Mouse (Mus musculus): ENCODE measurements at regions not wholly inside any gene's neighbourhood (a gene's known extent, or its start where the extent isn't known, plus 50 kb on each side); places are given as distances from the start of the nearest gene placed in this dataset.
A peak's percentile ranks its signal among the peaks of the same experiment; 100 is the strongest.

DNA sequence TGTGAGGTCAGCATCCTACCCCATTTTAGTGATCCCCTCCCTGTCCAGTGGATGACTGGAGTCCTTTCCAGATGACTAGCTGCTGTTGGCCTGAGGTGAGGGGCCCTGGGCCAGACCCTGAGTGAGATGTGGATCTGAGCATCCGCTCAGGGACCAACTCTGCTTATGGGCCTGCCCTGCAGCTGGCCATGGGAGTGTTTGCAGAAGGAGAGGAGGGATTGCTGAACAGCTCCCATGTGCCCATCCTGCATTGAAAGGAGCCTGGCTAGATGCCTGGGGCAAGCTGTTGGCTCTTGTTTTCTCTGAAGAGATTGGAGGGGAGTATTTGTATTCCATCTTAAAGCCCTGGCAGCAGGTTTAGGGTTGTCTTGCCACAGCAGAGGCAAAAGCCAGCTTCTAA is 190.9 kb upstream of the Klf4 start:
- Histone ChIP-seq H3K4me3 (replicated peaks) (no peak overlapping the region), H3K27me3 (replicated peaks) (no peaks in the 10 kb centered on the region), H3K36me3 (replicated peaks; ENCODE audit: low read length) (no peaks in the 10 kb centered on the region), H3K9me3 (peaks cover 14% of the 10 kb centered on the region; the same call in 1 of the 2 replicates), H3K4me1 (no peaks in the 10 kb centered on the region)
- TF ChIP-seq FLI1 (IDR thresholded peaks at IDR 0.05; ENCODE audit: low read length) (no peak), GATA1 (IDR thresholded peaks at IDR 0.05; ENCODE audit: borderline replicate concordance, low read length) (no peak)

DNA sequence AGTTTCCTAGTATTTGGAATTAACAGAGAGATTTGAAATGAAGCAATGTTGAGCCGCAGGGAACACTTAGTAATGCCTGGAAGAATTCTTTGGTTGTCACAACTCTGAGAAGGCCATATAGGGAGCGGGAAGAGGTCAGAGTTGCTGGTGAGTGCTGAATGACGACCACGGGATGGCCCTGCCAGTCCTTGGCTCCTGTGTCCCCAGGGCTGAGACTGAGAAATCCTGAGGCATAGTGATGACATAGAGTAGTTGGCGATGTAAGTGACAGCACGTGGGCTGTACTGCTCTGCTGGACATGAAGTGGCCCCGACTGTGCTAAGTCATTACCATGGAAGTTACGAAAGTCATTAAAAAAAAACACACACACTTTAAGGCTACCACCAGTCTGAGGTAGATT is 190.1 kb upstream of the Klf4 start:
- H3K4me3 ChIP-seq (replicated peaks), result no peak overlapping the region
- no peaks in the 10 kb centered on the region for H3K36me3 ChIP-seq (replicated peaks; ENCODE audit: low read length)
- H3K9me3 ChIP-seq, result peaks cover 14% of the 10 kb centered on the region; the same call in 1 of the 2 replicates
- no peak for TF ChIP-seq GATA1 (IDR thresholded peaks at IDR 0.05; ENCODE audit: borderline replicate concordance, low read length)
- no peak for TF ChIP-seq FLI1 (IDR thresholded peaks at IDR 0.05; ENCODE audit: low read length)
- no peaks in the 10 kb centered on the region for H3K27me3 ChIP-seq (replicated peaks)
- H3K4me1 ChIP-seq, result no peaks in the 10 kb centered on the region

DNA sequence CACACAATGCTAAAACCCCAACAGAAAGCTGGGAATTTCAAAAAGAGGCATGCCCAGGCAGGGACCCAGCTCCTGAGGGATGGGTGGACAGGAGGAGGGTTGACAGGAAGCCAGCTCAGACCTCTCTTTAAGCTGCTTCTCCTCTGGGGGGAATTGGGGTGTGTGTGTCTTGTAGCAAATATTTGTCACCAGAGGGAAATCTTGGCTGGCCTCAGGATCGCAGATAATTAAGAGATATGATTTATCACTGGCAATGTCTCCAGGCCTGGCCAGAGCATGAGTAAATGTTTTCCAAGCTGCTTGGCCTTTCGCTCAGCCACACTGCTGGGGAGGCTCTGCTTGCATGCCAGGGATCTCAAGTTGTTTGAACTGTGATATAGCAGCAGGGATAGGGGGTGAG is 189.6 kb upstream of the Klf4 start:
- Histone ChIP-seq H3K27me3 (replicated peaks) (no peaks in the 10 kb centered on the region), H3K9me3 (peaks cover 14% of the 10 kb centered on the region; the same call in 1 of the 2 replicates), H3K4me1 (no peaks in the 10 kb centered on the region), H3K4me3 (replicated peaks) (no peak overlapping the region), H3K36me3 (replicated peaks; ENCODE audit: low read length) (no peaks in the 10 kb centered on the region)
- no peak for TF ChIP-seq GATA1 (IDR thresholded peaks at IDR 0.05; ENCODE audit: borderline replicate concordance, low read length)
- no peak for TF ChIP-seq FLI1 (IDR thresholded peaks at IDR 0.05; ENCODE audit: low read length)

DNA sequence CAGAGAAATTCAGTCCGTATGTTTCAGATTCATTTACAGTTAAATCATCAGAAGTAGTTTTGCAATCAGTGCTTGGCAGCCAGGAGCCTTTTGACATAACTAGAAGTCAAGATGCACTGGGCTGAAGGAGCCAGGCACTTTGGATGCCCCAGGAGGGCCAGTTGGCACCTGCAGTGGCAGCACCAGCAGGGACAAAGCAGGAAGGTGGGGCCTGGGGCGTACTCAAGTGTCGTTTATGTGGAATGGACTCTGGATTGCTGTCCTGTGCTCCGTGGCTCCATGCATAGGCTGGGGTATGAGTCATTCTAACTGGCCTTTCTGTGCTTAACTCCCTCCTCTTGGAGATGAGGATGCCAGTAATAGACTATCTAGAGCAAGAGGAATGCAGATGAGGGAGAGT is 186.2 kb upstream of the Klf4 start:
- Histone ChIP-seq H3K9me3 (peaks cover 3% of the 10 kb centered on the region; the same call in 1 of the 2 replicates), H3K27me3 (replicated peaks) (no peaks in the 10 kb centered on the region), H3K4me1 (no peaks in the 10 kb centered on the region), H3K36me3 (replicated peaks; ENCODE audit: low read length) (no peaks in the 10 kb centered on the region), H3K4me3 (replicated peaks) (peak overlapping the region; percentile 11)
- TF ChIP-seq GATA1 (IDR thresholded peaks at IDR 0.05; ENCODE audit: borderline replicate concordance, low read length) (no peak), FLI1 (IDR thresholded peaks at IDR 0.05; ENCODE audit: low read length) (no peak)

DNA sequence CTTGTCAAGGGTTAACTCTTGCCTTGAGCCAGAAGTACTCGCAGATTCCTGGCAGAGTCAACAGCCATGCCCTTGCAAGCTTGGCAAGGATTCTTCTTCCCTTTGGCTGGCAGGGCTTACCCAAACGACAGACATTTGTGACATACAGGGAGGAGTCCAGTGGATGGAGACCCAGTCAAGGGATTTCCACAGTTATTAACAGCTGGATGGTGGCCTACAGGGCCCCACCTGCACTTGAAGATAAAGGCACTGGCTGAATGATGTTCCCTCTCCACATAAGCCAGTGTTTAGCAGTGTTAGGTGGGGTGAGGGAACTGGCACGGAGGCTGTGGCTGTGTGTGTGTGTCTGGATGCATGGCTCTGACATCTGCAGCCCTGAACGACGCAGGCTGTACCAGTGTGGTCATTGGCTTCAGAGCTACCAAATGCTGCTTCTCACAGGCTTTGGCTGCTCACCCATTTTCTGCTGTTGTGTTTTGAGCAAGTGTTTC is 183.9 kb upstream of the Klf4 start:
- no peaks in the 10 kb centered on the region for H3K4me1 ChIP-seq
- no peaks in the 10 kb centered on the region for H3K27me3 ChIP-seq (replicated peaks)
- no peaks in the 10 kb centered on the region for H3K36me3 ChIP-seq (replicated peaks; ENCODE audit: low read length)
- H3K9me3 ChIP-seq, result peaks cover 5% of the 10 kb centered on the region; the same call in 1 of the 2 replicates
- TF ChIP-seq GATA1 (IDR thresholded peaks at IDR 0.05; ENCODE audit: borderline replicate concordance, low read length), result no peak
- no peak for TF ChIP-seq FLI1 (IDR thresholded peaks at IDR 0.05; ENCODE audit: low read length)
- H3K4me3 ChIP-seq (replicated peaks), result no peak overlapping the region

DNA sequence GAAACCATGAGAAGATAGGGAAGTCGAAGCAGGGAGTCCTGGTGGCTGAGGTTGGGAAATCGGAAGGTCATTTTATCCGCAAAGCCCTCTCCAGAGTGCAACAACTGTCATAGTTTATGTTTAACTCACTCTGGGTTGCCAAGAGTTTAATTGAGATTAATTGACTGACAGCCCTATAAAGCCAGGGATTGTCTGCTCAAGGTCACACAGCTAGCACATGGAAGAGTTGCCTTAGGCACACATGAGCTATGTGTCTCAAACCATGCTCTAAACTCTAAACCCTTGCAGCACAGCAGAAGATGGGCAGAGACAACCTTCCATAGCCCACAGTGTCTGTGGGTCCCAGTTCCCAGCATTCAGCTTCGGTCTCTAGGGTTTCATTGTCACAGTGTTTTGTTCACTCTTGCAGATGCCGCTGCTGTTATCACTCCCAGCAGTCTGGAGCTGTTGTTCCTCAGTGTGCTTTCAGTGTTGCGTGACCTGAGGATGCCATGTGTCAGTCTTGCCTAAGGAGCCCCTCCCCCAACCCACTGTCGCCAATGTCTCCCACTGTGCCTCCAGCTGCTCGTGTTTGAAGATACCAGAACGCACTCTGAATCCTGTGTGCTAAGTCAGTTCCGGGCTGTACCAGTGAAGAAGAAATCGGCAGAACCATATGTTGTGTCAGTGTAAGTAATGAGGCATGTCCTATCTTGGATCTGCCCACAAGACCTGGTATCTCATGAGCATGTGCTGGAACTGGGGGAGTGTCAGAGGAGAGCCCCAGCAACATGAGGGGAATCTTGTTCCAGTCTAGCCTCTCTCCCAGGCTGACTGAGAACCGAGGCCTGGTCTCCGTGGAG is 179.5 kb upstream of the Klf4 start:
- Histone ChIP-seq H3K4me3 (replicated peaks) (no peak overlapping the region), H3K4me1 (no peaks in the 10 kb centered on the region), H3K9me3 (peaks cover 20% of the 10 kb centered on the region), H3K27me3 (replicated peaks) (no peaks in the 10 kb centered on the region), H3K36me3 (replicated peaks; ENCODE audit: low read length) (no peaks in the 10 kb centered on the region)
- TF ChIP-seq FLI1 (IDR thresholded peaks at IDR 0.05; ENCODE audit: low read length) (no peak), GATA1 (IDR thresholded peaks at IDR 0.05; ENCODE audit: borderline replicate concordance, low read length) (no peak)

DNA sequence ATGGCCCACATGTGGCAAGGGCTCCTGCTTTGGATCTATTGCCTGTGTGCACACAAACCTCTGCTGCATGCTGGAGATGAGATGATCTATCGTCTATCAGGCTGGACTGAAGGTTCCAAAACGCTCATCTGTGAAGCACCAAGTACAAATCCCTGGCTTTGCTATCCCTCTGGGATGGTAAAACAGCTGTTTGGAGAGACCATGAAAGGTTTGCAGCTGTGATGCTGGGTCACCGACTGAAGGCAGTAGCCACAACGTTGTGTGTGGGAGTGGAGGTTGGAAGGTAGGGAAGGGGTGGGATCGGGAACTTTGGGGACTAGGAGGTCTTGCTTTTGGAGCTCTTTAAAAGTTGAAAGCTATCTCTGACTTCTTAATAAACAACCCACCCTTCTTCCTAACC is 178.2 kb upstream of the Klf4 start:
- no peaks in the 10 kb centered on the region for H3K36me3 ChIP-seq (replicated peaks; ENCODE audit: low read length)
- H3K27me3 ChIP-seq (replicated peaks), result no peaks in the 10 kb centered on the region
- TF ChIP-seq FLI1 (IDR thresholded peaks at IDR 0.05; ENCODE audit: low read length), result no peak
- TF ChIP-seq GATA1 (IDR thresholded peaks at IDR 0.05; ENCODE audit: borderline replicate concordance, low read length), result no peak
- H3K9me3 ChIP-seq, result peaks cover 20% of the 10 kb centered on the region
- no peaks in the 10 kb centered on the region for H3K4me1 ChIP-seq
- no peak overlapping the region for H3K4me3 ChIP-seq (replicated peaks)

DNA sequence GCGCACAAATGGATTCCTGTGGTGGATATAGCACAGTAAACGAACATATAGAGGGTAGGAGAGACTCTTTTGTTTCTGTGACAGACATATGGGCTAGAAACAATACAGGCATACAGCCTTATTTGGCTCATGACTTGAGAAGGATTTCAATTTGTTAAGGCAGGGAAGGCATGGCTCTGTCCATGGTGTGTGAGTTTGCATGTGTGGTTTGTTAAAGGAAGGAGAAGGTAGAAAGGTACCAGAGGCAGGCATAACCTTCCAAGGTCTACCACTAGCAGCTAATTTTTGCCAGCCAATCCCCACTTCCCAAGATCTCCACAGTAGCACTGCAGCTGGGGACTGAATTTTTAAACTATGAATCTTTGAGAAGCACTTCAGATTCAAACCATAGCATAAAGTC is 176.5 kb upstream of the Klf4 start:
- Histone ChIP-seq H3K4me1 (no peaks in the 10 kb centered on the region), H3K36me3 (replicated peaks; ENCODE audit: low read length) (no peaks in the 10 kb centered on the region), H3K4me3 (replicated peaks) (no peak overlapping the region), H3K27me3 (replicated peaks) (no peaks in the 10 kb centered on the region), H3K9me3 (peaks cover 20% of the 10 kb centered on the region)
- TF ChIP-seq FLI1 (IDR thresholded peaks at IDR 0.05; ENCODE audit: low read length), result no peak
- no peak for TF ChIP-seq GATA1 (IDR thresholded peaks at IDR 0.05; ENCODE audit: borderline replicate concordance, low read length)

DNA sequence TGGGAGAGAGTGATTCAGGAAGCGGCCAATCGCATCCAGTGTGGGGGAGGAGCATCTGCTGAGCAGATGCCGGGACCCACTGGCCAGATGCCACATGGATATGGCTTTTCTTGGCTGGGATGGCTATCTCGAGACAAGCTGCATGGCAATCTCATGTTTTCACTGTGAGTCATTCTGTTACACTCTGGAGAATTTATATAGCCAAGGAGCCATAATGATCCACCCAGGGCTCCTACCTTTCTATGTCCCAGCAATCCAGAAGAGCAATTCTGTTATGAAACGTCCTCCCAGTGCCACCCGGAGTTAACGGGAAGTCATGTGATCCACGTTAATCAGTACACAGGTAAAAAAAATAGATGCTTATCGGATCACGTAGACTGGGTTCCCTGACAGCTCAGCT is 175.7 kb upstream of the Klf4 start:
- H3K27me3 ChIP-seq (replicated peaks), result no peaks in the 10 kb centered on the region
- TF ChIP-seq FLI1 (IDR thresholded peaks at IDR 0.05; ENCODE audit: low read length), result no peak

DNA sequence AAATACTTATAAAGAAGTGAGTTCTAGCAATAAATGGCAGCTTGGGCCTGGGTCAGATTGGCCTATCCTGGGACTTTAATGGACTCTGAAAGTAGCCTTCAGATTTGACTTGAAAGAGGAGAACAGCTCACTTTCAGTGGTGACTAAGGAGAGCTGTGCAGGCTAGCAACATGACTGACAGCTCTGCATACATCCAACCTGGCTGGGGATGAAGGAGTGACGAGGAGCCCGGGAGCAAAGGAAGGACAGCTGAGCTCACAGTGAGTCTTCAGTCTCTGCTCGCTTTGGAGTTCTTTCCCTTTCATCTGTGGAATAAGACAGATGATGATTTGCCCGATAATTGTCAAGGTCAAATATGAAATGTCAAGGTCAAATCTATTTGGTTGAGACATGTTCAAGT is 172.7 kb upstream of the Klf4 start:
- TF ChIP-seq GATA1 (IDR thresholded peaks at IDR 0.05; ENCODE audit: borderline replicate concordance, low read length), result no peak
- no peak for TF ChIP-seq FLI1 (IDR thresholded peaks at IDR 0.05; ENCODE audit: low read length)
- H3K4me3 ChIP-seq (replicated peaks), result no peak overlapping the region
- H3K27me3 ChIP-seq (replicated peaks), result no peaks in the 10 kb centered on the region
- peaks cover 10% of the 10 kb centered on the region for H3K9me3 ChIP-seq
- H3K4me1 ChIP-seq, result no peaks in the 10 kb centered on the region
- no peaks in the 10 kb centered on the region for H3K36me3 ChIP-seq (replicated peaks; ENCODE audit: low read length)

More for the DNA sequence above, 175.7 kb upstream of the Klf4 start:
- Histone ChIP-seq H3K36me3 (replicated peaks; ENCODE audit: low read length) (no peaks in the 10 kb centered on the region), H3K4me3 (replicated peaks) (no peak overlapping the region), H3K4me1 (no peaks in the 10 kb centered on the region), H3K9me3 (peaks cover 20% of the 10 kb centered on the region)
